Mouse (Mus musculus): ENCODE measurements at regions not wholly inside any gene's neighbourhood (a gene's known extent, or its start where the extent isn't known, plus 50 kb on each side); places are given as distances from the start of the nearest gene placed in this dataset.

DNA sequence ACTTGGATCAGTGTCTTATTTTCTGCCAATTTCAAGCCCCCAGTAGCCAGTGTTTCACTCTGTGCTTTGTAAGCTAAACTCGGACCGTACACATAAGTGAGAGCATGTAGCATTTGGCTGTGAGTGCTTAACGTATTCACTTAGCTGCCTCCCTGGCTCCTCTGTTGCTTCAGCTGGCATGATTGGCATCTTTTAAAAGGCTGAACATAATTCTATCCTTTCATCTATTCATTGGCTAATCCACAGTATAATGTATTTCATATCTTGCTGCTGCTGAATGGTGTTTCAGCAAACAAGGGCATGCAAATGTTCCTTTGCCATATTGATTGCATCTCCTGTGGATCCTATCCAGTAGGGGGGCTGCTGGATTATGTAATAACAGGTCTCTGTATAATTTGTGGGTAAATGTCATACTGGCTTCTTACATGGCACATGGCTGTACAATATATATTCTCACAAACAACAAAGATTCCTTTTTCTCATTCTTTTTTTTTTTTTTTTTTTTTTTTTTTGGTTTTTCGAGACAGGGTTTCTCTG is 169.5 kb upstream of the Zc3h12c start:
- Histone ChIP-seq H3K9me3 (replicated peaks; ENCODE audit: control insufficient read depth, low read length) (no peaks in the 10 kb centered on the region), H3K27ac (ENCODE audit: low read length) (no peak overlapping the region), H3K27me3 (ENCODE audit: control insufficient read depth, insufficient read depth, low read depth, low read length) (no peaks in the 10 kb centered on the region), H3K9ac (ENCODE audit: low read depth, low read length) (no peak overlapping the region), H3K4me3 (ENCODE audit: low read depth, low read length) (no peak overlapping the region), H3K4me1 (ENCODE audit: control insufficient read depth, low read depth, low read length) (no peaks in the 10 kb centered on the region), H3K4me2 (ENCODE audit: low read depth, low read length) (no peak overlapping the region), H3K36me3 (ENCODE audit: control insufficient read depth, insufficient read depth) (no peaks in the 10 kb centered on the region)
- WGBS (ENCODE audit: insufficient replicate concordance) = 60% methylated on average over 4 of the region's 4 CpGs
- ATAC-seq (ENCODE audit: low read depth) = no peak

- H3K4me3 ChIP-seq (ENCODE audit: low read depth, low read length) = no peak overlapping the region
- 64% methylated on average over 3 of the region's 3 CpGs for WGBS (ENCODE audit: insufficient replicate concordance)
Observed at GRCm38 (mm10) chr9:52334767-52335166, 166.4 kb upstream of the Zc3h12c start.

GRCm38 (mm10) chr9:52333884-52334283 is 165.5 kb upstream of the Zc3h12c start:
- no peak for ATAC-seq (ENCODE audit: low read depth)
- Histone ChIP-seq H3K9me3 (replicated peaks; ENCODE audit: control insufficient read depth, low read length) (no peaks in the 10 kb centered on the region), H3K4me3 (ENCODE audit: low read depth, low read length) (no peak overlapping the region), H3K27ac (ENCODE audit: low read length) (no peak overlapping the region), H3K27me3 (ENCODE audit: control insufficient read depth, insufficient read depth, low read depth, low read length) (no peaks in the 10 kb centered on the region), H3K9ac (ENCODE audit: low read depth, low read length) (no peak overlapping the region), H3K4me1 (ENCODE audit: control insufficient read depth, low read depth, low read length) (no peaks in the 10 kb centered on the region), H3K36me3 (ENCODE audit: control insufficient read depth, insufficient read depth) (no peaks in the 10 kb centered on the region), H3K4me2 (ENCODE audit: low read depth, low read length) (no peak overlapping the region)
- WGBS (ENCODE audit: insufficient replicate concordance) = 41% methylated on average over 2 of the region's 2 CpGs

More at GRCm38 (mm10) chr9:52334767-52335166, 166.4 kb upstream of the Zc3h12c start:
- Histone ChIP-seq H3K36me3 (ENCODE audit: control insufficient read depth, insufficient read depth) (no peaks in the 10 kb centered on the region), H3K9ac (ENCODE audit: low read depth, low read length) (no peak overlapping the region), H3K27me3 (ENCODE audit: control insufficient read depth, insufficient read depth, low read depth, low read length) (no peaks in the 10 kb centered on the region), H3K4me2 (ENCODE audit: low read depth, low read length) (no peak overlapping the region), H3K27ac (ENCODE audit: low read length) (no peak overlapping the region), H3K4me1 (ENCODE audit: control insufficient read depth, low read depth, low read length) (no peaks in the 10 kb centered on the region), H3K9me3 (replicated peaks; ENCODE audit: control insufficient read depth, low read length) (no peaks in the 10 kb centered on the region)
- no peak for ATAC-seq (ENCODE audit: low read depth)

DNA sequence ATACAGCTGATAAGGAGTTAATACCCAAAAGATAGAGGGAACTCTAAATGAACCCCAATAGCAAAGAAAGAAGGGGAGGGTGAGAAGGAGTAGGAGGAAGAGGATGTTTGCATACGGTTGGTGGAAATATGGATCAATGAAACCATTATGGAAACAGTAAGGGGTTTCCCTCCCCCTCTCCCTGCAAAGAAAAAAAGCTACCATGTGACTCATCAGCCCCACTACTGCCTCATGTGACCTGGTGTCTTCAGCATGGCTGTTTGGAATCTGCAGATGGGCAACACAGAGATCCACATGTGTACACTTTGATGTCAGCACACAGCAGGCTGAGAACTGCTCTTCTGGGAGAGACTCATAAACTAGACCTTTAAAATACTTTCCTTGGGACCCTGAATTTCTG is 163.4 kb upstream of the Zc3h12c start:
- WGBS (ENCODE audit: insufficient replicate concordance) = 45% methylated on average over 1 of the region's 1 CpGs
- Histone ChIP-seq H3K9me3 (replicated peaks; ENCODE audit: control insufficient read depth, low read length) (no peaks in the 10 kb centered on the region), H3K36me3 (ENCODE audit: control insufficient read depth, insufficient read depth) (no peaks in the 10 kb centered on the region), H3K27me3 (ENCODE audit: control insufficient read depth, insufficient read depth, low read depth, low read length) (no peaks in the 10 kb centered on the region), H3K9ac (ENCODE audit: low read depth, low read length) (no peak overlapping the region), H3K4me3 (ENCODE audit: low read depth, low read length) (no peak overlapping the region), H3K27ac (ENCODE audit: low read length) (no peak overlapping the region), H3K4me1 (ENCODE audit: control insufficient read depth, low read depth, low read length) (no peaks in the 10 kb centered on the region), H3K4me2 (ENCODE audit: low read depth, low read length) (no peak overlapping the region)
- ATAC-seq (ENCODE audit: low read depth) = no peak

DNA sequence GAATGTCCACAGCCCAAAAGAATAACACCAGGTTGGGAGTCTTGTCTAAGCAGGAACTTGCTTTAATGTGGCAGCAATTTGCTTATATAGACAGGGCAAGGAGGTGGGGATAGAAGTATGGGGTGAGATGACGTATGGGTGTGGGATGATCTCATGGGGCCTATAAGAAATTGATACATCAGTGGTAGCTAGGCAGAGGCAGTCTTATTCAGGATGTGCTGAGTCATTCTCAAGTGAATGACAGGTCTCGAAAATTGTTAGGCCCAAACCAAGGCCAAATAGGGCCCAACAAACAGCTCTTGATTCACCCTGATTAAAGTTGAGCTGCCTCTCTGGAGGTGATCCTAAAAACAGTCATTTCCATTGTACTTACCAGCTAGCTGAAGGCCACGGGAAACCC is 162.3 kb upstream of the Zc3h12c start:
- Histone ChIP-seq H3K9ac (ENCODE audit: low read depth, low read length) (no peak overlapping the region), H3K4me2 (ENCODE audit: low read depth, low read length) (no peak overlapping the region), H3K9me3 (replicated peaks; ENCODE audit: control insufficient read depth, low read length) (no peaks in the 10 kb centered on the region), H3K27ac (ENCODE audit: low read length) (no peak overlapping the region), H3K4me1 (ENCODE audit: control insufficient read depth, low read depth, low read length) (no peaks in the 10 kb centered on the region), H3K36me3 (ENCODE audit: control insufficient read depth, insufficient read depth) (no peaks in the 10 kb centered on the region), H3K27me3 (ENCODE audit: control insufficient read depth, insufficient read depth, low read depth, low read length) (no peaks in the 10 kb centered on the region), H3K4me3 (ENCODE audit: low read depth, low read length) (no peak overlapping the region)
- WGBS (ENCODE audit: insufficient replicate concordance) = 37% methylated on average over 3 of the region's 3 CpGs
- ATAC-seq (ENCODE audit: low read depth) = no peak

DNA sequence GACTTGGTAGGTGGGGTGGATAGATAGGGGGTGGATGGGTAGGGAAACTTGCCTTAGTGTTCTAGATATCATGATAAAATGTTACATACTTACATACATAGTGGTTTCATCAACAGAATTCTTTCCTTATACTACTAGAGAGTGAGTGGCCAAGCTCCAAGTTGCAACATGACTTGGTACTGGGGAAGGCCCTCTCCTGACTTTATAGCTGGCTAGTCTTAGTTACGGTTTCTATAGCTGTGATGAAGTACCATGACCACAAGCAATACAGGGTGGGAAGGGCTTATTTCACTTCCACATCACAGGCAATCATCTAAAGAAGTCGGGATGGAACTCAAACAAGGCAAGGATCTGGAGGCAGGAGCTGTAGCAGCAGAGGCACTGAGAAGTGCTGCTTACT is 156.0 kb upstream of the Zc3h12c start:
- Histone ChIP-seq H3K27me3 (ENCODE audit: control insufficient read depth, insufficient read depth, low read depth, low read length) (no peaks in the 10 kb centered on the region), H3K9me3 (replicated peaks; ENCODE audit: control insufficient read depth, low read length) (no peaks in the 10 kb centered on the region), H3K4me2 (ENCODE audit: low read depth, low read length) (no peak overlapping the region), H3K27ac (ENCODE audit: low read length) (no peak overlapping the region), H3K4me1 (ENCODE audit: control insufficient read depth, low read depth, low read length) (no peaks in the 10 kb centered on the region), H3K36me3 (ENCODE audit: control insufficient read depth, insufficient read depth) (no peaks in the 10 kb centered on the region), H3K9ac (ENCODE audit: low read depth, low read length) (no peak overlapping the region), H3K4me3 (ENCODE audit: low read depth, low read length) (no peak overlapping the region)
- 63% methylated on average over 2 of the region's 2 CpGs for WGBS (ENCODE audit: insufficient replicate concordance)
- no peak for ATAC-seq (ENCODE audit: low read depth)

- Histone ChIP-seq H3K27ac (ENCODE audit: low read length) (no peak overlapping the region), H3K36me3 (ENCODE audit: control insufficient read depth, insufficient read depth) (no peaks in the 10 kb centered on the region), H3K9ac (ENCODE audit: low read depth, low read length) (no peak overlapping the region), H3K9me3 (replicated peaks; ENCODE audit: control insufficient read depth, low read length) (no peaks in the 10 kb centered on the region), H3K4me1 (ENCODE audit: control insufficient read depth, low read depth, low read length) (no peaks in the 10 kb centered on the region), H3K27me3 (ENCODE audit: control insufficient read depth, insufficient read depth, low read depth, low read length) (no peaks in the 10 kb centered on the region), H3K4me3 (ENCODE audit: low read depth, low read length) (no peak overlapping the region), H3K4me2 (ENCODE audit: low read depth, low read length) (no peak overlapping the region)
- no peak for ATAC-seq (ENCODE audit: low read depth)
- WGBS (ENCODE audit: insufficient replicate concordance) = 59% methylated on average over 1 of the region's 1 CpGs
Observed at GRCm38 (mm10) chr9:52323757-52324156, 155.4 kb upstream of the Zc3h12c start.

DNA sequence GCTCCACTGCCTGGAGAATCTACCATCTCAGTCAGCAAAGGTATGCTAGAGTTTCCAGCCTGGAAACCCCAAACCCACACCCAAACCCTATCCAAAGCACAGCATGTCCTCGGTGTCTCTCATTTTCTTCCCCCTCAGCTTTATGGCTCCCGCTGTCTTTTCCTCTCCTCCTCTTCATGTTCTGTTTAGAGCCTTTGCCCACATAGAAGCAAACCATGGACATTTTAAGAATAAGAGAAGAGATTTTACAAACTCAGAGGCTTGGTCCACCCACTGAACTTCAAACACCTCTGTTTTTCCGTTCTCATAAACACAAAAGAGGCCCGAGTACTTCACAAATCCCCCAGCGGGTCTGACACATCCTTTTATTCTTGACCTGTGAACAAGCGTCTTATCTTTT is 154.9 kb upstream of the Zc3h12c start:
- no peaks in the 10 kb centered on the region for H3K27me3 ChIP-seq (ENCODE audit: control insufficient read depth, insufficient read depth, low read depth, low read length)
- H3K27ac ChIP-seq (ENCODE audit: low read length) = no peak overlapping the region
- WGBS (ENCODE audit: insufficient replicate concordance) = 83% methylated on average over 6 of the region's 6 CpGs

GRCm38 (mm10) chr9:52301521-52301920 is 133.1 kb upstream of the Zc3h12c start:
- 79% methylated on average over 6 of the region's 6 CpGs for WGBS (ENCODE audit: insufficient replicate concordance)
- no peak overlapping the region for H3K4me2 ChIP-seq (ENCODE audit: low read depth, low read length)
- no peak for ATAC-seq (ENCODE audit: low read depth)
- H3K27me3 ChIP-seq (ENCODE audit: control insufficient read depth, insufficient read depth, low read depth, low read length) = no peaks in the 10 kb centered on the region
- H3K36me3 ChIP-seq (ENCODE audit: control insufficient read depth, insufficient read depth) = no peaks in the 10 kb centered on the region
- no peak overlapping the region for H3K9ac ChIP-seq (ENCODE audit: low read depth, low read length)
- H3K4me1 ChIP-seq (ENCODE audit: control insufficient read depth, low read depth, low read length) = no peaks in the 10 kb centered on the region
- H3K27ac ChIP-seq (ENCODE audit: low read length) = no peak overlapping the region
- no peak overlapping the region for H3K4me3 ChIP-seq (ENCODE audit: low read depth, low read length)
- no peaks in the 10 kb centered on the region for H3K9me3 ChIP-seq (replicated peaks; ENCODE audit: control insufficient read depth, low read length)

More for the DNA sequence above, 154.9 kb upstream of the Zc3h12c start:
- H3K9ac ChIP-seq (ENCODE audit: low read depth, low read length) = no peak overlapping the region
- H3K36me3 ChIP-seq (ENCODE audit: control insufficient read depth, insufficient read depth) = no peaks in the 10 kb centered on the region
- no peaks in the 10 kb centered on the region for H3K4me1 ChIP-seq (ENCODE audit: control insufficient read depth, low read depth, low read length)
- no peaks in the 10 kb centered on the region for H3K9me3 ChIP-seq (replicated peaks; ENCODE audit: control insufficient read depth, low read length)
- no peak for ATAC-seq (ENCODE audit: low read depth)
- H3K4me2 ChIP-seq (ENCODE audit: low read depth, low read length) = no peak overlapping the region
- H3K4me3 ChIP-seq (ENCODE audit: low read depth, low read length) = no peak overlapping the region
